Mouse (Mus musculus): ENCODE results near the gene Stag3. TPM values are rescaled to one million over a fixed set of nuclear protein-coding genes. Genes with fewer than 3 reads are reported as not detected.

Stag3 gene
- 3.6 and 4.5 TPM in 2 replicates for polyA plus RNA-seq (2016; fragmentation: Nextera tagmentation; extraction: Ambion mirVana)

DNA sequence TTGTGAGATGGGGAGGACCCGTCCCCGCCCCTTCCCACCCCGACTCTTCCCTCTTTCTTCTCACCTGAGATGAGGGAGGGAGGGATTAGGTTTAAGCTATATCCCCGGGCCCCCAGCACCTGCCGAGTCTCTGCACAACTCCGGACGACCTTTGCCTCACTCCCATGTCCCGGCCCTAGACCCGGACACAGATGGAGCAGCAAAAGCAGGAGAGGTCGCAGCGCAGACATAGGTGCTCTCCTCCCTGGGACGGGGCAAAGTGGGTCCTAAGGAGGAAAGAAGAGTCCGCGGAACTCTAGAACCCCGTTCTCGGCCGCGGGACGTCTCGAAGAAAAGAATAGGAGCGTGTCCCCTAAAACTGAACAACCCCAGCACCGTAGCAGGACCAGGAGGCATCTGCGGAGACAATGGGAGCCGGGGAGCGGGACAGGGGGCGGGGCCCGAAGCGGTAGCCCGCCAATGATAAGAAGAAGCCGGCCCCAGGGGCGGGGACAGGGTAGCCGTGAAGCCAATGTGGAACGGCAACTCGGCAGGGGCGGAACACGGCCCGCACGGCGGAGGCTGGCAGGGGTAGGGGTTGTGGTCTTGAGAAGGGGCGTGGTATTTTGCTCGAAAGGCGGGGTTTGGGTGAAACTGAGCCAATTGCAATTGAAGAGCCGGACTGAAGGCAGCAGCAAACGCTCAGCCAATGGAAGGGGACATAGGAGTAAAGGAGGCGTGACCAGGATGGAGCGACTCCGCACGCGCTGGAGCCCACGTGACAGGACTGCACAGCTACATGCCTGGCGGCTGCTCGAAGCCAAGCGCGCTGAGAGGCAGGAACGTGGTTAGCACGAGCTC, at the start of gene Stag3, which contains the start of the genes Gm43720 and Gpc2:
TSS of gene Stag3 (plus strand) at position 656 of the 840 bp plus-strand sequence.
TSS of gene Gm43720 (minus strand) at position 374 of the 840 bp plus-strand sequence.
TSS of gene Gpc2 (minus strand) at position 421 of the 840 bp plus-strand sequence.
- peak within 1 kb of the TSS; percentile 89 for H3K4me2 ChIP-seq (replicated peaks)
- under 1% methylated on average over 56 of the region's 56 CpGs for WGBS
- H3K36me3 ChIP-seq: peaks cover 29% of the 10 kb centered on the region
- peak within 1 kb of the TSS; percentile 33; the same call in 1 of the 2 replicates for H3K27ac ChIP-seq
- H3K4me1 ChIP-seq: peaks cover 44% of the 10 kb centered on the region
- ATAC-seq (ENCODE audit: low FRiP score, low read depth): peak; percentile 97
- peak within 1 kb of the TSS; percentile 93 for H3K9ac ChIP-seq
- peak within 1 kb of the TSS; percentile 77 for H3K4me3 ChIP-seq
- peaks cover 3% of the 10 kb centered on the region; the same call in 1 of the 2 replicates for H3K9me3 ChIP-seq
- no peaks in the 10 kb centered on the region for H3K27me3 ChIP-seq (replicated peaks)

- no peak overlapping the region for H3K9ac ChIP-seq
- WGBS: 82% methylated on average over 2 of the region's 2 CpGs
- H3K27ac ChIP-seq: no peak overlapping the region
- H3K36me3 ChIP-seq: no peaks in the 10 kb centered on the region
- H3K4me1 ChIP-seq: no peaks in the 10 kb centered on the region
- H3K9me3 ChIP-seq: no peaks in the 10 kb centered on the region
- H3K4me3 ChIP-seq: no peak overlapping the region
- H3K4me2 ChIP-seq (replicated peaks): no peak overlapping the region
- ATAC-seq (ENCODE audit: low FRiP score, low read depth): no peak
- no peaks in the 10 kb centered on the region for H3K27me3 ChIP-seq (replicated peaks)
Observed at GRCm38 (mm10) chr5:138233778-138234177, 46.3 kb upstream of the Stag3 start.

GRCm38 (mm10) chr5:138234224-138234623, 45.8 kb upstream of the Stag3 start:
- no peak for ATAC-seq (ENCODE audit: low FRiP score, low read depth)
- Histone ChIP-seq H3K4me1 (no peaks in the 10 kb centered on the region), H3K27me3 (replicated peaks) (no peaks in the 10 kb centered on the region), H3K4me3 (no peak overlapping the region), H3K27ac (no peak overlapping the region), H3K9ac (no peak overlapping the region), H3K9me3 (no peaks in the 10 kb centered on the region), H3K4me2 (replicated peaks) (no peak overlapping the region), H3K36me3 (no peaks in the 10 kb centered on the region)

DNA sequence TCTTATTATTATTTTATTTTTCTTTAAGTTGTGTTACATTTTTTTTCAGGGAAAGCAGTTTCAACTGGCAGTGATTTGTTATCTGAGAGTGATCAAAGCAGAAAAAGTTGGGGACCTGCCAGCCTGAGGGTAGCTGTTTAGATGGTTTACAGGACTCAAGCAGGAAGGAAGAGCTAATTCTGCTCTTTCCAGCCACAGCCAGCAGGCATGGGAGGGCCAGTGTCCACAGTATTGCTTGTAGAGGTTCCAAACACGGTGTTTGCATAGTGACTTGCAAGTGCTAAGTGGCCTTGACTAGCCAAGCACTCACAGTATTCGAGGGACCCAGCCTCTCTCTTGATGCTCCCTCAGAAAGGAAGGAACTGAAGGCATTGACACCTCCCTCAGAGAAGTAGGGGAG, 38.5 kb upstream of the Stag3 start:
- no peaks in the 10 kb centered on the region for H3K27me3 ChIP-seq (replicated peaks)
- no peak for ATAC-seq (ENCODE audit: low FRiP score, low read depth)
- no peaks in the 10 kb centered on the region for H3K36me3 ChIP-seq
- no peak overlapping the region for H3K4me2 ChIP-seq (replicated peaks)
- no peak overlapping the region for H3K27ac ChIP-seq
- H3K4me3 ChIP-seq: no peak overlapping the region
- no peaks in the 10 kb centered on the region for H3K4me1 ChIP-seq
- no peak overlapping the region for H3K9ac ChIP-seq
- whole genome bisulfite sequencing: 45% methylated on average over 2 of the region's 2 CpGs
- H3K9me3 ChIP-seq: no peaks in the 10 kb centered on the region

DNA sequence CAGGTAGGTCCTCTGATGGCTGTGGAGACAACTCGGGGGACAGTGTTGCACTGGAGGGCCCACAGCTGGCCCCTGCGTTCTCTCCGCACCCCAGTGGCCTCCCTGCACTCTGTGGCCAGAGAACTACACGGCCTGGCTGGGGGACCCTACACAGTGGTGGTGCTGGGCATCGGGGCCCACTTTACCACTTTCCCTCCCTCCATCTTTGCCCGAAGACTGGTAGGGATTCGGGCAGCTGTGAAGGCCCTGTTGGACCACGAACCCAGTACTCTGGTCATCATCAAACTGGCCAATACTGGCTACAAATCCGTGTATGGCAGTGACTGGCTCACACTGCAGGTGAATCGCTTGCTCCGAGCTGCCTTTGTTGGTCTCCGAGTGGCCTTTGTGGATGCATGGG, 28.9 kb upstream of the Stag3 start:
- Histone ChIP-seq H3K9ac (no peak overlapping the region), H3K36me3 (no peaks in the 10 kb centered on the region), H3K9me3 (no peaks in the 10 kb centered on the region), H3K4me3 (no peak overlapping the region), H3K4me1 (peaks cover 6% of the 10 kb centered on the region), H3K27ac (no peak overlapping the region), H3K4me2 (replicated peaks) (no peak overlapping the region), H3K27me3 (replicated peaks) (no peaks in the 10 kb centered on the region)
- 87% methylated on average over 12 of the region's 12 CpGs for WGBS
- no peak for ATAC-seq (ENCODE audit: low FRiP score, low read depth)

GRCm38 (mm10) chr5:138253061-138253460, 27.0 kb upstream of the Stag3 start:
- 92% methylated on average over 3 of the region's 3 CpGs for WGBS
- ATAC-seq (ENCODE audit: low FRiP score, low read depth): no peak
- H3K4me3 ChIP-seq: no peak overlapping the region
- no peak overlapping the region for H3K4me2 ChIP-seq (replicated peaks)
- H3K9ac ChIP-seq: no peak overlapping the region
- H3K27me3 ChIP-seq (replicated peaks): no peaks in the 10 kb centered on the region
- H3K36me3 ChIP-seq: peaks cover 1% of the 10 kb centered on the region; the same call in 1 of the 2 replicates
- H3K4me1 ChIP-seq: peaks cover 15% of the 10 kb centered on the region
- no peak overlapping the region for H3K27ac ChIP-seq
- H3K9me3 ChIP-seq: no peaks in the 10 kb centered on the region

DNA sequence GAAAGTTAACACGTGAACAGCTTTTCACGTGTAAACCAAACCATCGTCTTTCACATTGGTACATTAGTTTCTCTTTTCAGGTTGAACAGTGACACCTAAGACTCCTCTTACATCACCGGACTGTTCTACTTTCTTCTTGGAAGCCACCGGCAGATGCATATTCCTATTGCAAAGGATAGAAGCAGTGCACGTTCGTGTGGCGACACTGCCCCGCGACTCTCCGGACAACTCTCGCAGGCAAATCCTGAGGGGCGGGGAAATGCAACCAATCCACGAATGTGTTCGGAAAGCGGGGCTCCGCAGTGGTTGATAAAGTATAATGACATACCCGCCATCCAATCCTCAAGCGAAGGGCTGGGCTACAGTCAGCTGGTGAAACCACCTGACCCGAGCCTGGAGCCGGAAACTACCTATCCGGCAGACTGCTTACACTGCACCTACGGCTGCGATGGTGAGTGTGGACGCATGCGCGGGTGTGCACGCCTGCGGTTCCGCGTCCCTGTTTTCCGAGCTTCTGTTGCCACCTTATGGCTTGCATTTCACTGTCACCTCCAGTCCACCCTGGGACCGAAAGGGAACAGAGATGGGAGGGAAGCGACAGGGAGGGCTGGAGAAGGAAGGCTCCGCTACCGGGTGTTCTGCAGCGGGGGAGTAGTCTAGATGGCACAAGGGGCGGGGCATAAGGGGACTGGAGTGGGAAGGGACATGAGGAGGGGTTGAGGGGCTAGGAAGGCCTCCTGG, 24.5 kb upstream of the Stag3 start, which contains the start of gene Lamtor4:
TSS of gene Lamtor4 (plus strand) at position 130 of the 741 bp plus-strand sequence.
- H3K9ac ChIP-seq: peak within 1 kb of the TSS; percentile 69
- H3K4me2 ChIP-seq (replicated peaks): peak within 1 kb of the TSS; percentile 81
- H3K36me3 ChIP-seq: peaks cover 26% of the 10 kb centered on the region
- H3K4me1 ChIP-seq: peaks cover 15% of the 10 kb centered on the region
- no peaks in the 10 kb centered on the region for H3K9me3 ChIP-seq
- WGBS: under 1% methylated on average over 38 of the region's 38 CpGs
- ATAC-seq (ENCODE audit: low FRiP score, low read depth): peak; percentile 100
- H3K27ac ChIP-seq: peak within 1 kb of the TSS; percentile 42; the same call in 1 of the 2 replicates
- no peaks in the 10 kb centered on the region for H3K27me3 ChIP-seq (replicated peaks)
- peak within 1 kb of the TSS; percentile 63 for H3K4me3 ChIP-seq

DNA sequence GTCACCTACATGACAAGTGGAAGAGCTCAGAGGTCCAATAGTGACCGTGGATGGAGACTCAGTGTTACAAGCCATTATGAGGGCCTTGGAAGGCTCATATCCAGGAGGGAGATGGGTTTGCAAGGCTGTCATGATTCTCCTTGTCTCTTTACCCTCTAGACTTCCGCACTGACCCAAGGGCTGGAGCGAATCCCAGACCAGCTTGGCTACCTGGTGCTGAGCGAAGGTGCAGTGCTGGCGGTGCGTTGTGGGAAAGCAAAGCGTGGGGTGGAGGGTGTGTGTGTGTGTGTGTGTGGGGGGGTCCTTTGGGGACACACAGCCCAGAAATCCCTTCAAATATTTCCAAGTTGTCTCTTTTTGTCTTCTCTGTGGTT, 24.0 kb upstream of the Stag3 start:
- peak overlapping the region; percentile 42; the same call in 1 of the 2 replicates for H3K27ac ChIP-seq
- ATAC-seq (ENCODE audit: low FRiP score, low read depth): no peak; the same call in 1 of the 2 replicates
- H3K9ac ChIP-seq: peak overlapping the region; percentile 69
- WGBS: 27% methylated on average over 7 of the region's 7 CpGs
- H3K36me3 ChIP-seq: peaks cover 31% of the 10 kb centered on the region
- peaks cover 15% of the 10 kb centered on the region for H3K4me1 ChIP-seq
- H3K9me3 ChIP-seq: no peaks in the 10 kb centered on the region
- H3K27me3 ChIP-seq (replicated peaks): no peaks in the 10 kb centered on the region
- H3K4me3 ChIP-seq: peak overlapping the region; percentile 63
- peak overlapping the region; percentile 81 for H3K4me2 ChIP-seq (replicated peaks)

DNA sequence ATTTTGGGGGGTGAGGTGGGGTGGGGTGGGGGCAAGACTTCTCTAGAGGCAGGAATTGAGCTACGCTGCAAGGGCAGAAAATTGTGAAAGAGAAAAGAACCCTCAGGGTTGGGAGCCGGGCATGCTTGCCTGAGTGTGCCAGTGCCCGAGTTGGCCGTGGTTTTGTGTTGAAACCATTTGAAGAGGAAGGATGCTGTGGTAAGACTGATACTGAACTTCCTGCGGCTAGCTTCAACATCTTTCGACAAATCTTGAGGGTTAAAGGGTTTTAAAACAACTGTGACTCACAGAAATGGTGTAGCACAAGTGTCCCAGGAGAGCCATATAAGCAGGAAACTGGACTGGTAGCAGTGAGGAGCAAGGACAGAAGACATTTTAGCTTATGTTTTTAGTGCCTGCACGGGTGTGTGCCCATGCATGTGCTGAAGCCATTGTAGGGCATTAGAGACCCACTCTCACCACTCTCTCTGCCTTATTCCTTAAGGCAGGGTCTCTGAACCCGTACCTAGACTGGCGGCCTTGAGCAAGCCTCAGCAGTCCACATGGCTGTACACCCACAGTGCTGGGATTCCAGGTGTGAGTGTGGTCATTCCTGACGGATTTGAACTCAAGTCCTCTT, 23.0 kb upstream of the Stag3 start:
- Histone ChIP-seq H3K27me3 (replicated peaks) (no peaks in the 10 kb centered on the region), H3K4me1 (peaks cover 20% of the 10 kb centered on the region), H3K36me3 (peaks cover 41% of the 10 kb centered on the region), H3K9ac (no peak overlapping the region), H3K4me2 (replicated peaks) (no peak overlapping the region; the same call in 1 of the 2 replicates), H3K27ac (no peak overlapping the region), H3K9me3 (no peaks in the 10 kb centered on the region), H3K4me3 (no peak overlapping the region)
- 89% methylated on average over 10 of the region's 10 CpGs for WGBS
- no peak for ATAC-seq (ENCODE audit: low FRiP score, low read depth)

- Histone ChIP-seq H3K36me3 (peaks cover 44% of the 10 kb centered on the region), H3K9me3 (no peaks in the 10 kb centered on the region), H3K4me1 (peaks cover 25% of the 10 kb centered on the region), H3K4me2 (replicated peaks) (no peak overlapping the region), H3K27ac (no peak overlapping the region), H3K4me3 (no peak overlapping the region), H3K9ac (no peak overlapping the region), H3K27me3 (replicated peaks) (no peaks in the 10 kb centered on the region)
- ATAC-seq (ENCODE audit: low FRiP score, low read depth): no peak
- 94% methylated on average over 4 of the region's 4 CpGs for WGBS
Observed at GRCm38 (mm10) chr5:138257585-138257978, 22.5 kb upstream of the Stag3 start.

DNA sequence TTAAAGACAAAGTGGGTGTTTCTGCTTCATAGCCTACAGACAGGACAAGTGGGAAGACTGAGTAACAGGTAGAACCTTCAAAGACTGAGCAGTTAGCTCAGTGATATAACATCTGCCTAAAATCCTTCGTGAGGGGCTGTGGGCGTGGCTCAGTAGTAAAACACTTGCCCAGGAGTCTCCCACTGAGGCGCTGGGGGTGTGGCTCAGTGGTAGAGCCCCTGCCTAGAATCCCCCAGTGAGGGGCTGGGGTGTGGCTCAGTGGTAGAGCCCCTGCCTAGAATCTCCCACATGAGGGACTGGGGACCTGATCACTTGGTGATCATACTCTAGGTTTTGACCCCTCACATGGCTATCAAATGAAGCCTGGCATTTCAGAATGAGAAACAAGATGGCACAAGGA, 22.0 kb upstream of the Stag3 start:
- no peak overlapping the region for H3K9ac ChIP-seq
- H3K4me2 ChIP-seq (replicated peaks): no peak overlapping the region
- WGBS: 75% methylated on average over 3 of the region's 3 CpGs
- no peak for ATAC-seq (ENCODE audit: low FRiP score, low read depth)
- no peaks in the 10 kb centered on the region for H3K9me3 ChIP-seq
- H3K36me3 ChIP-seq: peaks cover 44% of the 10 kb centered on the region
- no peak overlapping the region for H3K27ac ChIP-seq
- no peaks in the 10 kb centered on the region for H3K27me3 ChIP-seq (replicated peaks)
- H3K4me3 ChIP-seq: no peak overlapping the region
- H3K4me1 ChIP-seq: peaks cover 30% of the 10 kb centered on the region

- Histone ChIP-seq H3K4me1 (peaks cover 33% of the 10 kb centered on the region), H3K27ac (no peak overlapping the region), H3K9me3 (no peaks in the 10 kb centered on the region), H3K36me3 (peaks cover 44% of the 10 kb centered on the region), H3K27me3 (replicated peaks) (no peaks in the 10 kb centered on the region), H3K4me2 (replicated peaks) (no peak overlapping the region), H3K4me3 (no peak overlapping the region), H3K9ac (no peak overlapping the region)
- 85% methylated on average over 6 of the region's 6 CpGs for WGBS
- no peak for ATAC-seq (ENCODE audit: low FRiP score, low read depth)
Observed at GRCm38 (mm10) chr5:138258542-138258941, 21.5 kb upstream of the Stag3 start.
